Mouse (Mus musculus) forebrain, embryonic 10.5 days (tissue): Measurements from ENCODE around the gene C1qtnf5. TPM values are rescaled to one million over a fixed set of nuclear protein-coding genes. Genes with fewer than 3 reads are reported as not detected.
A peak's percentile ranks its signal among the peaks of the same experiment; 100 is the strongest.
"Not testable (repeated sequence)": the region's sequence is repeated elsewhere in the genome, so short reads cannot be mapped to it uniquely, and the experiment has no call there.

Experiments
- DNase-seq: peaks from one replicate; pipeline ENCODE4 v3.0.0-alpha.2; 2017; ENCODE audit warnings: low spot score; ENCODE audit errors: extremely low spot score
- H3K27ac ChIP-seq: fragments of 300-500 bp; sonication (generic); 2 replicates; pipeline ENCODE4 v1.5.1; 2016; ENCODE audit warnings: mild to moderate bottlenecking
- H3K27me3 ChIP-seq: fragments of 300-500 bp; sonication (generic); 2 replicates; pipeline ENCODE4 v1.6.1; 2016; ENCODE audit warnings: mild to moderate bottlenecking; ENCODE audit not compliant: poor library complexity, severe bottlenecking
- H3K36me3 ChIP-seq: fragments of 300-500 bp; sonication (generic); replicated peaks from 2 replicates; pipeline ENCODE4 v1.6.1; 2016; ENCODE audit warnings: mild to moderate bottlenecking, moderate library complexity
- H3K4me1 ChIP-seq: fragments of 300-500 bp; sonication (generic); 2 replicates; pipeline ENCODE4 v1.6.1; 2016
- H3K4me3 ChIP-seq: fragments of 300-500 bp; sonication (generic); 2 replicates; pipeline ENCODE4 v1.5.1; 2016; ENCODE audit warnings: mild to moderate bottlenecking, moderate library complexity
- H3K9me3 ChIP-seq: fragments of 300-500 bp; sonication (generic); 2 replicates; pipeline ENCODE4 v1.6.1; 2016; ENCODE audit warnings: mild to moderate bottlenecking, moderate library complexity
- WGBS: fragments of 180-500 bp; shearing (Covaris S2); methylation state at CpG from one replicate; pipeline ENCODE4 v1.1.7; 2016; 5-methylcytosine and 5-hydroxymethylcytosine counted together
- polyA plus RNA-seq: library from polyadenylated mRNA; unstranded; fragments of >200 nt; fragmentation: Nextera tagmentation; extraction: Ambion mirVana; gene quantifications from 2 replicates; pipeline ENCODE4 v1.2.1, GENCODE M21; 2016

The C1qtnf5 gene
- polyA plus RNA-seq, 1 experiment from 2014 or later: not detected

- H3K36me3 ChIP-seq: peaks cover 18% of the 10 kb centered on the region
- no peaks in the 10 kb centered on the region for H3K9me3 ChIP-seq
- no peak overlapping the region for H3K4me3 ChIP-seq
- H3K27ac ChIP-seq: peak overlapping the region; percentile 54
- peak; percentile 65 for DNase-seq
- no peaks in the 10 kb centered on the region for H3K27me3 ChIP-seq
- peaks cover 26% of the 10 kb centered on the region for H3K4me1 ChIP-seq
- WGBS: 18% methylated on average over 9 of the region's 9 CpGs
These were observed 10.5 kb upstream of the C1qtnf5 start for GRCm38 (mm10) chr9:44096536-44096935.

- peak within 1 kb of the TSS; percentile 22 for H3K27ac ChIP-seq
- H3K36me3 ChIP-seq: peaks cover 44% of the 10 kb centered on the region
- no peaks in the 10 kb centered on the region for H3K27me3 ChIP-seq
- no peak for DNase-seq
- H3K4me3 ChIP-seq: 0 out of 2 replicates have a peak within 1 kb of the TSS, but pooled peaks have one; percentile 0
- peaks cover 42% of the 10 kb centered on the region for H3K4me1 ChIP-seq
- 53% methylated on average over 9 of the region's 9 CpGs for WGBS
- H3K9me3 ChIP-seq: no peaks in the 10 kb centered on the region
These were observed 5.6 kb upstream of the C1qtnf5 start, which contains the start of gene Mfrp for GRCm38 (mm10) chr9:44101490-44101889. Gene Mfrp, plus strand, starts transcription at chr9:44101729.

GRCm38 (mm10) chr9:44104881-44105280, 2.2 kb upstream of the C1qtnf5 start:
- WGBS: 94% methylated on average over 7 of the region's 7 CpGs
- peaks cover 67% of the 10 kb centered on the region for H3K4me1 ChIP-seq

GRCm38 (mm10) chr9:44105781-44106180, 1.3 kb upstream of the C1qtnf5 start:
- 94% methylated on average over 10 of the region's 10 CpGs for WGBS
- Histone ChIP-seq H3K4me1 (peaks cover 76% of the 10 kb centered on the region), H3K4me3 (no peak overlapping the region), H3K27me3 (no peaks in the 10 kb centered on the region), H3K36me3 (peaks cover 82% of the 10 kb centered on the region), H3K9me3 (no peaks in the 10 kb centered on the region), H3K27ac (no peak overlapping the region)
- DNase-seq: no peak

More at GRCm38 (mm10) chr9:44104881-44105280, 2.2 kb upstream of the C1qtnf5 start:
- Histone ChIP-seq H3K27ac (no peak overlapping the region), H3K9me3 (no peaks in the 10 kb centered on the region), H3K36me3 (peaks cover 73% of the 10 kb centered on the region), H3K4me3 (no peak overlapping the region), H3K27me3 (no peaks in the 10 kb centered on the region)
- no peak for DNase-seq

GRCm38 (mm10) chr9:44106182-44106581, 863 bp upstream of the C1qtnf5 start:
- Histone ChIP-seq H3K4me1 (peaks cover 78% of the 10 kb centered on the region), H3K36me3 (peaks cover 84% of the 10 kb centered on the region)

GRCm38 (mm10) chr9:44106596-44106995, 449 bp upstream of the C1qtnf5 start:
- no peak for DNase-seq
- 76% methylated on average over 4 of the region's 4 CpGs for WGBS
- Histone ChIP-seq H3K27me3 (no peaks in the 10 kb centered on the region), H3K36me3 (peaks cover 84% of the 10 kb centered on the region), H3K4me3 (no peak overlapping the region; the same call in 1 of the 2 replicates), H3K27ac (peak overlapping the region; percentile 72), H3K4me1 (peaks cover 75% of the 10 kb centered on the region), H3K9me3 (no peaks in the 10 kb centered on the region)

More at GRCm38 (mm10) chr9:44106182-44106581, 863 bp upstream of the C1qtnf5 start:
- peak overlapping the region; percentile 72 for H3K27ac ChIP-seq
- WGBS: 96% methylated on average over 7 of the region's 7 CpGs
- DNase-seq: no peak
- no peaks in the 10 kb centered on the region for H3K27me3 ChIP-seq
- H3K9me3 ChIP-seq: no peaks in the 10 kb centered on the region
- H3K4me3 ChIP-seq: no peak overlapping the region; the same call in 1 of the 2 replicates

- H3K4me1 ChIP-seq: peaks cover 75% of the 10 kb centered on the region
- H3K27me3 ChIP-seq: no peaks in the 10 kb centered on the region
- H3K36me3 ChIP-seq: peaks cover 82% of the 10 kb centered on the region
- no peaks in the 10 kb centered on the region for H3K9me3 ChIP-seq
- peak overlapping the region; percentile 72 for H3K27ac ChIP-seq
- WGBS: 36% methylated on average over 25 of the region's 25 CpGs
- peak overlapping the region; percentile 31 for H3K4me3 ChIP-seq
- DNase-seq: no peak
These were observed 623 bp downstream of the C1qtnf5 start for GRCm38 (mm10) chr9:44107557-44108179.

- peak overlapping the region; percentile 72 for H3K27ac ChIP-seq
- no peak for DNase-seq
- WGBS: 81% methylated on average over 31 of the region's 31 CpGs
- H3K4me1 ChIP-seq: peaks cover 73% of the 10 kb centered on the region
- no peaks in the 10 kb centered on the region for H3K27me3 ChIP-seq
- H3K4me3 ChIP-seq: peak overlapping the region; percentile 31
- peaks cover 74% of the 10 kb centered on the region for H3K36me3 ChIP-seq
- H3K9me3 ChIP-seq: no peaks in the 10 kb centered on the region
These were observed 1.4 kb downstream of the C1qtnf5 start for GRCm38 (mm10) chr9:44108269-44109055.

- H3K4me3 ChIP-seq: peak overlapping the region; percentile 31
- H3K27ac ChIP-seq: 0 out of 2 replicates have a peak overlapping the region, but pooled peaks have one; percentile 44
These were observed 2.5 kb downstream of the C1qtnf5 start for GRCm38 (mm10) chr9:44109360-44110095.

GRCm38 (mm10) chr9:44111909-44112308, 4.9 kb downstream of the C1qtnf5 start:
- not testable (repeated sequence) for DNase-seq, H3K27ac ChIP-seq, H3K27me3 ChIP-seq, H3K9me3 ChIP-seq
- Histone ChIP-seq H3K4me3 (peak overlapping the region; percentile 90), H3K4me1 (peaks cover 63% of the 10 kb centered on the region), H3K36me3 (peaks cover 43% of the 10 kb centered on the region)
- WGBS: 74% methylated on average over 9 of the region's 12 CpGs

More at GRCm38 (mm10) chr9:44109360-44110095, 2.5 kb downstream of the C1qtnf5 start:
- peaks cover 82% of the 10 kb centered on the region for H3K4me1 ChIP-seq
- no peaks in the 10 kb centered on the region for H3K9me3 ChIP-seq
- no peaks in the 10 kb centered on the region for H3K27me3 ChIP-seq
- peaks cover 64% of the 10 kb centered on the region for H3K36me3 ChIP-seq
- WGBS: 38% methylated on average over 9 of the region's 9 CpGs
- peak; percentile 74 for DNase-seq

- H3K27ac ChIP-seq: peak within 1 kb of the TSS; percentile 95
- no peaks in the 10 kb centered on the region for H3K27me3 ChIP-seq
- DNase-seq: peak; percentile 93
- under 1% methylated on average over 51 of the region's 51 CpGs for WGBS
- peak within 1 kb of the TSS; percentile 90 for H3K4me3 ChIP-seq
- H3K36me3 ChIP-seq: peaks cover 29% of the 10 kb centered on the region
- H3K4me1 ChIP-seq: peaks cover 49% of the 10 kb centered on the region
- no peaks in the 10 kb centered on the region for H3K9me3 ChIP-seq
These were observed 6.2 kb downstream of the C1qtnf5 start, which contains the start of the genes Gm49380 and Rnf26 for GRCm38 (mm10) chr9:44113105-44113789. Gene Gm49380, minus strand, starts transcription at chr9:44113500. Gene Rnf26, minus strand, starts transcription at chr9:44113517.

GRCm38 (mm10) chr9:44114453-44114852, 7.4 kb downstream of the C1qtnf5 start:
- H3K27me3 ChIP-seq: no peaks in the 10 kb centered on the region
- no peak for DNase-seq
- H3K4me1 ChIP-seq: peaks cover 37% of the 10 kb centered on the region
- H3K4me3 ChIP-seq: no peak overlapping the region
- H3K9me3 ChIP-seq: no peaks in the 10 kb centered on the region
- peak overlapping the region; percentile 95 for H3K27ac ChIP-seq
- whole genome bisulfite sequencing: 89% methylated on average over 2 of the region's 2 CpGs
- peaks cover 18% of the 10 kb centered on the region for H3K36me3 ChIP-seq
